Mouse (Mus musculus) cerebellum, adult 2 months (tissue): ENCODE measurements around the gene Edar.

Experiments
- CTCF ChIP-seq: fragments of 200-500 bp; IDR thresholded peaks from 2 replicates; pipeline ENCODE4 v1.5.1; 2011; ENCODE audit warnings: low read depth, mild to moderate bottlenecking, control low read depth, low read length, moderate library complexity, borderline replicate concordance; ENCODE audit not compliant: insufficient read depth
- POLR2A ChIP-seq: fragments of 200-500 bp; IDR thresholded peaks from 2 replicates; pipeline ENCODE4 v1.6.1; 2011; ENCODE audit warnings: low read length, control low read depth, borderline replicate concordance; ENCODE audit not compliant: insufficient read depth

DNA sequence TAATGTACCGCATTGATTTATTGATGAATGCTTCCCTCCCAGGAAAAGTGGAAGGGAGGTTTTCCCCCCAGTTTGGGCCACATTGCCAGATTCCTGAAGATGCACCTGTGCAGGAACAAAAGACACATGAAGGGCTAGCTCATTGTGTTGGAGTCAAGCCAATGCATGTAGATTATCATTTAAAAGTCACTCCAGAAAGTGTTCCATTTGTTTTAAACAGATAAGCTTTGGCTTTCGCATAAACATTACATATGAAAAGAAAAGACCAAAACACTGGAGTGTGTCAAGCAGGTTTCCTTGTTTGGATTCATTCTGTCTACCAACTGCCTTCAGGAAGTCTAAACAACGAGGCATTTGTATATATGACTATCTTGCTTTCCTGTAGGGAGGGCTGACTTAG lies 81.0 kb downstream of the Edar start:
- TF ChIP-seq CTCF, result no peak
- TF ChIP-seq POLR2A, result no peak
